Mouse (Mus musculus) midbrain, embryonic 13.5 days (tissue): Measurements from ENCODE around the gene Cbl. TPM values are rescaled to one million over a fixed set of nuclear protein-coding genes. Genes with fewer than 3 reads are reported as not detected.

ENCODE experiments used
- ATAC-seq: fragments of 200-750 bp; cut with Nextera tagmentation; 2 replicates; pipeline ENCODE4 v1.8.0; 2017; ENCODE audit warnings: mild to moderate bottlenecking, moderate TSS enrichment, moderate library complexity
- H3K27ac ChIP-seq: fragments of 300-500 bp; sonication (generic); 2 replicates; pipeline ENCODE4 v1.5.1; 2015; ENCODE audit warnings: inconsistent platforms, mild to moderate bottlenecking, moderate library complexity
- H3K27me3 ChIP-seq: fragments of 300-500 bp; sonication (generic); 2 replicates; pipeline ENCODE4 v1.6.1; 2015; ENCODE audit warnings: mild to moderate bottlenecking, inconsistent platforms
- H3K36me3 ChIP-seq: fragments of 300-500 bp; sonication (generic); 2 replicates; pipeline ENCODE4 v1.6.1; 2015; ENCODE audit warnings: mild to moderate bottlenecking, inconsistent platforms
- H3K4me1 ChIP-seq: fragments of 300-500 bp; sonication (generic); replicated peaks from 2 replicates; pipeline ENCODE4 v1.6.1; 2015; ENCODE audit warnings: inconsistent platforms
- H3K4me2 ChIP-seq: fragments of 300-500 bp; sonication (generic); replicated peaks from 2 replicates; pipeline ENCODE4 v1.6.1; 2015; ENCODE audit warnings: moderate library complexity, mild to moderate bottlenecking, inconsistent platforms
- H3K4me3 ChIP-seq: fragments of 300-500 bp; sonication (generic); replicated peaks from 2 replicates; pipeline ENCODE4 v1.5.1; 2015; ENCODE audit warnings: mild to moderate bottlenecking, inconsistent platforms
- H3K9ac ChIP-seq: fragments of 300-500 bp; sonication (generic); replicated peaks from 2 replicates; pipeline ENCODE4 v1.6.1; 2015; ENCODE audit warnings: mild to moderate bottlenecking, inconsistent platforms
- H3K9me3 ChIP-seq: fragments of 300-500 bp; sonication (generic); 2 replicates; pipeline ENCODE4 v1.6.1; 2016; ENCODE audit warnings: mild to moderate bottlenecking, inconsistent platforms
- WGBS: fragments of 180-500 bp; shearing (Covaris S2); methylation state at CpG from one replicate; pipeline ENCODE4 v1.1.7; 2015; 5-methylcytosine and 5-hydroxymethylcytosine counted together
- polyA plus RNA-seq: library from polyadenylated mRNA; unstranded; fragments of >200 nt; fragmentation: Nextera tagmentation; extraction: Ambion mirVana; gene quantifications from 2 replicates; pipeline ENCODE4 v1.2.1, GENCODE M21; 2015

Gene Cbl
- polyA plus RNA-seq, 1 experiment from 2014 or later: 28.5 TPM

- 95% methylated on average over 2 of the region's 2 CpGs for WGBS
- H3K4me3 ChIP-seq: no peak overlapping the region
Observed at GRCm38 (mm10) chr9:44177405-44177804, 56.4 kb downstream of the Cbl start.

GRCm38 (mm10) chr9:44175957-44176356, 57.9 kb downstream of the Cbl start:
- Histone ChIP-seq H3K27ac (no peak overlapping the region), H3K36me3 (peaks cover 31% of the 10 kb centered on the region), H3K9ac (no peak overlapping the region), H3K27me3 (no peaks in the 10 kb centered on the region), H3K9me3 (no peaks in the 10 kb centered on the region; the same call in 1 of the 2 replicates), H3K4me2 (no peak overlapping the region), H3K4me1 (no peaks in the 10 kb centered on the region), H3K4me3 (no peak overlapping the region)
- 90% methylated on average over 1 of the region's 1 CpGs for WGBS
- no peak for ATAC-seq

More at GRCm38 (mm10) chr9:44177405-44177804, 56.4 kb downstream of the Cbl start:
- Histone ChIP-seq H3K36me3 (peaks cover 17% of the 10 kb centered on the region), H3K4me2 (no peak overlapping the region), H3K4me1 (no peaks in the 10 kb centered on the region), H3K9me3 (no peaks in the 10 kb centered on the region; the same call in 1 of the 2 replicates), H3K27ac (no peak overlapping the region), H3K27me3 (no peaks in the 10 kb centered on the region), H3K9ac (no peak overlapping the region)
- ATAC-seq: no peak

- Histone ChIP-seq H3K4me2 (no peak overlapping the region), H3K36me3 (peaks cover 35% of the 10 kb centered on the region), H3K9me3 (no peaks in the 10 kb centered on the region; the same call in 1 of the 2 replicates), H3K4me1 (no peaks in the 10 kb centered on the region), H3K9ac (no peak overlapping the region), H3K27ac (no peak overlapping the region), H3K4me3 (no peak overlapping the region), H3K27me3 (no peaks in the 10 kb centered on the region)
- 82% methylated on average over 6 of the region's 6 CpGs for WGBS
- no peak for ATAC-seq
Observed at GRCm38 (mm10) chr9:44175556-44175955, 58.3 kb downstream of the Cbl start.

- Histone ChIP-seq H3K9ac (no peak overlapping the region), H3K4me1 (no peaks in the 10 kb centered on the region), H3K4me2 (no peak overlapping the region), H3K36me3 (peaks cover 46% of the 10 kb centered on the region), H3K9me3 (no peaks in the 10 kb centered on the region), H3K4me3 (no peak overlapping the region), H3K27ac (no peak overlapping the region), H3K27me3 (no peaks in the 10 kb centered on the region)
- ATAC-seq: no peak
- WGBS: 87% methylated on average over 3 of the region's 3 CpGs
Observed at GRCm38 (mm10) chr9:44170691-44171151, 63.1 kb downstream of the Cbl start.

GRCm38 (mm10) chr9:44168931-44169330, 64.9 kb downstream of the Cbl start:
- Histone ChIP-seq H3K36me3 (peaks cover 60% of the 10 kb centered on the region), H3K4me3 (no peak overlapping the region), H3K4me2 (no peak overlapping the region), H3K9ac (no peak overlapping the region), H3K4me1 (no peaks in the 10 kb centered on the region), H3K9me3 (no peaks in the 10 kb centered on the region), H3K27ac (no peak overlapping the region), H3K27me3 (no peaks in the 10 kb centered on the region)
- 93% methylated on average over 5 of the region's 5 CpGs for WGBS
- ATAC-seq: no peak

- H3K9me3 ChIP-seq: no peaks in the 10 kb centered on the region
- H3K27me3 ChIP-seq: no peaks in the 10 kb centered on the region
- no peak for ATAC-seq
- H3K27ac ChIP-seq: no peak overlapping the region
- H3K4me2 ChIP-seq: no peak overlapping the region
- peaks cover 71% of the 10 kb centered on the region for H3K36me3 ChIP-seq
- WGBS: 90% methylated on average over 3 of the region's 3 CpGs
- H3K9ac ChIP-seq: no peak overlapping the region
- H3K4me3 ChIP-seq: no peak overlapping the region
- H3K4me1 ChIP-seq: no peaks in the 10 kb centered on the region
Observed at GRCm38 (mm10) chr9:44159886-44160285, 74.0 kb downstream of the Cbl start.

GRCm38 (mm10) chr9:44147290-44147689, 86.6 kb downstream of the Cbl start:
- no peaks in the 10 kb centered on the region for H3K9me3 ChIP-seq
- no peaks in the 10 kb centered on the region for H3K27me3 ChIP-seq
- WGBS: 61% methylated on average over 3 of the region's 3 CpGs
- no peak overlapping the region for H3K9ac ChIP-seq
- H3K27ac ChIP-seq: no peak overlapping the region
- H3K4me1 ChIP-seq: no peaks in the 10 kb centered on the region
- no peak overlapping the region for H3K4me3 ChIP-seq
- H3K36me3 ChIP-seq: peaks cover 75% of the 10 kb centered on the region
- H3K4me2 ChIP-seq: no peak overlapping the region
- ATAC-seq: no peak

- Histone ChIP-seq H3K4me1 (no peaks in the 10 kb centered on the region), H3K9ac (no peak overlapping the region), H3K4me3 (no peak overlapping the region), H3K36me3 (peaks cover 65% of the 10 kb centered on the region), H3K9me3 (no peaks in the 10 kb centered on the region), H3K27ac (no peak overlapping the region), H3K27me3 (no peaks in the 10 kb centered on the region), H3K4me2 (no peak overlapping the region)
- no peak for ATAC-seq
Observed at GRCm38 (mm10) chr9:44144718-44145060, 89.2 kb downstream of the Cbl start.

- no peak overlapping the region for H3K4me3 ChIP-seq
- no peaks in the 10 kb centered on the region for H3K9me3 ChIP-seq
- H3K4me2 ChIP-seq: no peak overlapping the region
- no peaks in the 10 kb centered on the region for H3K4me1 ChIP-seq
- H3K9ac ChIP-seq: no peak overlapping the region
- 27% methylated on average over 6 of the region's 8 CpGs for WGBS
- peak; percentile 48; the same call in 1 of the 2 replicates for ATAC-seq
- no peaks in the 10 kb centered on the region for H3K27me3 ChIP-seq
- H3K36me3 ChIP-seq: peaks cover 62% of the 10 kb centered on the region
- H3K27ac ChIP-seq: no peak overlapping the region
Observed at GRCm38 (mm10) chr9:44144023-44144717, 89.7 kb downstream of the Cbl start.

- Histone ChIP-seq H3K27ac (no peak overlapping the region), H3K9ac (0 out of 2 replicates have a peak overlapping the region, but pooled peaks have one; percentile 36), H3K4me3 (no peak overlapping the region)
Observed at GRCm38 (mm10) chr9:44143421-44143820, 90.4 kb downstream of the Cbl start.

GRCm38 (mm10) chr9:44141951-44142350, 91.9 kb downstream of the Cbl start:
- H3K4me1 ChIP-seq: no peaks in the 10 kb centered on the region
- peaks cover 50% of the 10 kb centered on the region for H3K36me3 ChIP-seq
- H3K4me3 ChIP-seq: no peak overlapping the region
- WGBS: 62% methylated on average over 5 of the region's 5 CpGs
- H3K9me3 ChIP-seq: no peaks in the 10 kb centered on the region
- H3K27me3 ChIP-seq: 0 out of 2 replicates have a peak, but pooled peaks cover 3% of the 10 kb centered on the region
- no peak overlapping the region for H3K4me2 ChIP-seq
- H3K9ac ChIP-seq: no peak overlapping the region
- ATAC-seq: no peak
- H3K27ac ChIP-seq: no peak overlapping the region

More at GRCm38 (mm10) chr9:44143421-44143820, 90.4 kb downstream of the Cbl start:
- Histone ChIP-seq H3K4me2 (no peak overlapping the region), H3K9me3 (no peaks in the 10 kb centered on the region), H3K36me3 (peaks cover 55% of the 10 kb centered on the region), H3K27me3 (no peaks in the 10 kb centered on the region), H3K4me1 (no peaks in the 10 kb centered on the region)
- no peak for ATAC-seq
- 74% methylated on average over 5 of the region's 5 CpGs for WGBS

GRCm38 (mm10) chr9:44137846-44138245, 96.0 kb downstream of the Cbl start:
- ATAC-seq: no peak
- no peak overlapping the region for H3K9ac ChIP-seq
- no peak overlapping the region for H3K4me3 ChIP-seq
- no peak overlapping the region for H3K27ac ChIP-seq
- peaks cover 21% of the 10 kb centered on the region; the same call in 1 of the 2 replicates for H3K36me3 ChIP-seq
- H3K4me2 ChIP-seq: no peak overlapping the region
- no peaks in the 10 kb centered on the region for H3K9me3 ChIP-seq
- WGBS: 71% methylated on average over 4 of the region's 4 CpGs
- peaks cover 32% of the 10 kb centered on the region for H3K4me1 ChIP-seq
- peaks cover 44% of the 10 kb centered on the region for H3K27me3 ChIP-seq
